Mouse (Mus musculus): Measurements from ENCODE around the gene Kat2a.

Gene Kat2a

DNA sequence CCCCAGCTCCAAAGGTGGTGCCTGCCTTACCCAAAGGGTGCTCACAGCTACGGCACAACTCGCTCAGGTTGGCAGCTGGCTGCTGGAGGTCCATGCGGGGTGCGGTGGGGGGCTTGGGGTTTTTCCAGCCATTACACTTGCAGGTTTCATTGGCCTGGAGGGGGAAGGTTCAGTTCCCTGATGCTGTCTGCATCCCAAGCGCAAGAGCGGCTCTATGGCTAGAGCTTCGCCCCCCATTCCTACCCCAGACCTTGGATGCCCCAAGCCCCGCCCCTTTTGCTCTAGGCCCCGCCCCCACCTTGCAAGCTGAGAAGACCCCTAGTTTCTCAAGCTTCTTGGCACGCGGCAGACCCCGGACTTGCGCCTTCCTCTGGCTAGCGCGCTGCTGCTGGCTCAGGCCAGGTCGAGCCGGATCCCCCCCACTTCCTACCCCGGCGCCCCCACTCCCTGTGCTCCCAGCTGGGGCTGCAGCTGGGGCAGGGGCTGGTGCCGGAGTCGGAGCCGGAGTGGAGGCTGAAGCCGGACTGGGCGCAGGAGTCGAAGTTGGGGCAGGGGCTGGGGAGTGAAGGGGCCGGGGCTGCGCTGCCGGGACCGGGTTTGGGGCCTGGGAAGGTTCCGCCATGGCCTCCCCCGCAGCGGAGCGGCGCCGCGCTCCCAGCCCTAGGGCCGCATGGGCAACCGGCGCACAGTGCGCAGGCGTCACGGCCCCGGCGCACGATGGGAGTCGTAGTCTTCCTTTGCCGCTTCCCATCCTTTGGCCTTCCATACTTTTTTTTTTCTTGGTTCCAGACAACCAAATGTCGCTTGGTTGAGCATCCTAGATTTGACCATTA lies at the start of gene Kat2a:
Gene Kat2a (minus strand): TSS at position 683 of the 833 bp plus-strand sequence.
- DNase-seq (ENCODE audit: low read depth): peak; percentile 64

DNA sequence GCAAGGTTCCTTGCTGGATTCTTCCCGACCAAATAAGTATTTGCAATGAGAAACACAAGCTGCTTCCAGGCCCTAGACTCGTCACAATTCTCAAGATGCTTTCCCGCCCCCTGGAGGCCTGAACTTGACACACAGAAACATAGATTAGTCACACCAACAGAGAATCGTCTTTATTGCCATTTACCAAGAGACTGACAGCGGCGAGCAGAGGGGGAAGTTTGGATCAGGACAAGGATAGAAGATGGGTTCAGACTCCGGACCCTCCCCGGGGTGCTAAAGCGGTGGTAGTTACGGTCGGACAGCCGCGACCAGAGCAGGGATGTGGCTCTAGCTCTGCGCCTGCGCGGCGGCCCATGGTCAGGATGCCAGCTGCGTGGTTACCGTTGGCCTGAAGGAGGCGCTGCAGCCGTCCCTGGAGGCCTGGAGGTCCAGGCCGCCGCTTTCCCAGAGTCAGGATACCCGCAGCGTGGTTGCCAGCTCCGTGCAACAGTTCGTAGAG lies 49.3 kb upstream of the Kat2a start:
- DNase-seq (ENCODE audit: low read depth): peak; percentile 75

DNA sequence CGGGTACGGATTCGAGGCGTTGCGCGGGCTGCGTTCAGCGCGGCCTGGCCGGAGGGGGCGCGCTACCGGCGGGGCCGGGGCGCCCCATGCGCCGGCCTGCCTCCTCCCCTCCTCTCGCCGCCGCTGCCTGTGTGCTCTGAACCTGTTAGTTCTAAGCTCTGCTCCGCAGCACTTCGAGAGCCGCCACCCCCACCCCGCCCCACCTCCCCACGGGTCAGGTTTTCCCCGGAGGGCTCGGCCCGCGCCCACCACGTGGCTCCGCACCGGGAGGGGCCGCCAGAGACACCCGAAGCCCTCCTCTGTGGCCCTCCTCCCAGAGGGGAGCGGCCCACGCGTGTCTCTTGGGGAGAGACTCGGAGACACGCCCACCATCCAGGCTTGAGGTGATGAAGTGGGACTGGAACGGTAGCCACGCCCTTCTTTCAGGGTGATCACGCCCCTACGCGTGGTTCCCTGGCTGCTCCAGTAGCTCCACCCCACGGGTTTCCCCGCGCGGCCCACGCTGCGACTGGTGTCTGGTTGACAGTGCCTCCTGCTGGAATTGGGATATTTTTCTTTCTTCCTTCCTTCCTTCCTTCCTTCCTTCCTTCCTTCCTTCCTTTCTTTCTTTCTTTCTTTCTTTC lies 47.5 kb upstream of the Kat2a start, which contains the start of gene Kcnh4:
Gene Kcnh4 (minus strand): TSS at position 332 of the 623 bp plus-strand sequence.
- DNase-seq (ENCODE audit: low read depth): no peak

DNA sequence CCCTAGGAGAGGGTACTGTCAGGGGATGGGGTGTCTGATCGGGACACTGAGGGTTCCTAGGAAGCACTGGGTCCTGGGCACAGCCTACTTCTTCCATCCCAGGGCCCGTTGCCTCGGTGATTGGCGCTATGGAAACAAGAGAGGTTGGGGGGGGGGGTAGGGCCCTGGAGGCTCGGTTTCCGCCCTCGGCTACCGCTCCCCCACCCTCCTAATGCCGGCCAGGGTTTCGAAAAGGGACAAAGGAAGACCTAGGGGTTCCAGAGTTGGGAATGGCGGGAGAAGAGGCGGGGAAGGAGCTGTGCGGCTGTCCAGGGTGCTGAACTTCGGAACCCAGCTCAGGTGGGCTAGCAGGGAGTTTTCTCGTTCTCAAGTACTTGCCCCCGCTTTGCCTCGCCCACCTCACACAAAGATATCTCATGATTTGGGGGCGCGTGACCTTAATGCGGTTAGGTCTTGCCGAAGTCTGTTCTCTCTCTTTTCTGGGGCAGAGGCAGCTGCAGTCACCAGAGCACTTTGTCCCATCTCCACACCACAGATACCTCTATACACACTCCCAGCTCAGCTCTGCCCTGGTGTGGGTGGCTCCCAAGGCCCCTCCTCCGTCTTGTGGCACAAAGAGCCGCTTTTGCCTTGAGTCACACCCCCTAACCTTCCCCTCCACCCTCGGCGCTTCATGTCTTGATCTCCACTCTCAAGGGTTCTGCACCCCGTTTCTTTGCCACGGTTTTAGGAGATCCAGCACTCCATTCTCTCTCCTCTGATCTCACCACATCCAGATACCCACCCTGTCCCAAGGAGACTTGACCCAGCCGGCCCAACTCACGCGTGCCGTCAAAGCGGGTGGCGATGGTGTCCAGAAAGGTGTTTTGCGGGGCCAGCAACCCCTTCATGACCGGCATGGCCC lies 46.7 kb upstream of the Kat2a start:
- no peak for DNase-seq (ENCODE audit: low read depth)

DNA sequence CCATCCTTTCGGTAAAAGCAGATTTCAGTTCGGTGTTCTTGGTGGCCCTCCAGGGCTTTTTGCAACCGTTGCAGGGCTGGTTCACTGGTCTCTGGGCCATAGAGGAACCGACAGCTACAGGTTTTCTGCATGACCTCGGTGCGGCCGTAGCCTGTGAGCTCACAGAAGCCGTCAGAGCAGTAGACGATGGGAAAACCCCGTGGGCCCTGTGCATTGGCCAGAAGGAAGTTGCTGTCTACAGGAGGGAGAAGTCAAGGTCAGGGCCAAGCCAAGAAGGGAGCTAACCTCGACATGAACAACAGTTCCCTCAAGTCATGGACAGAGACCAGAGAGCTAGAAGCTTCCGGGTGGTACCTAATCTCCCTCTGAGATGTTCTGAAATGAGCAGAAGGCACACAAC lies 45.3 kb upstream of the Kat2a start:
- DNase-seq (ENCODE audit: low read depth): no peak

DNA sequence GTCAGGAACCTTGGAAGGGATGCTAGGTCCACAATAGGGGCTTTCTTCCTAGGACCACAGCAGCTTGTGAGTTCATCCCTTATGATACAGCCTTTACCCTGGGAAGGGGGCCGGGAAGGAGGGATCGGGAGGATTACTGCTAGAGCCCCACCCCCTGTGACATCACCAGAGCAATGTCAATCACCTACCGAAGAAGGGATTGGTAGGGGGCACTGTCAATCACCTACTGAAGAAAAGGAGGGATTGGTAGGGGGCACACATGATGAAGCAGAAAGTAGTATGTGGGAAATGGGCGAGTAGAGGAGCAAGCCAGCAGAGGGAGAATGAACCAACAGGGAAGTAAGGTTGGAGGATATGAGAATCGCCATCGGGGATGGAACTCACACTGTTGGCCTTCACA lies 44.2 kb upstream of the Kat2a start:
- DNase-seq (ENCODE audit: low read depth): no peak

DNA sequence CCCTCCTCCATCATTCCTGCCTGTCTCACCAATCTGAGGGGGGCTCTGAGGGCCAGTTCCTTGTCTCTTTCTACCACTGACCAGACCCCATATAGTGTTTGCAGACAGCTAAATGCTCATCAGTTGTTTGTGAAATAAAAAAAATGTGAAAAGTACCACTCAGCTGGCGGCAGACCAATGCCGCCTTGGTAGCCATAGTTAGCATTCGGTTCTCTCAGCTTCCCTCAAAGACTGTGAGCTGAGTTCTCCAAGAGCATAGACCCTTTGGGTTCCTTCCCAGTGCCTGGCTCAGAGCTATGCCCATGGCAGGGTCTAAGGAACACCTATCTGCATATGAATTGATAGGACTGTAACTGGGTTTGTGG lies 42.4 kb upstream of the Kat2a start:
- no peak for DNase-seq (ENCODE audit: low read depth)

DNA sequence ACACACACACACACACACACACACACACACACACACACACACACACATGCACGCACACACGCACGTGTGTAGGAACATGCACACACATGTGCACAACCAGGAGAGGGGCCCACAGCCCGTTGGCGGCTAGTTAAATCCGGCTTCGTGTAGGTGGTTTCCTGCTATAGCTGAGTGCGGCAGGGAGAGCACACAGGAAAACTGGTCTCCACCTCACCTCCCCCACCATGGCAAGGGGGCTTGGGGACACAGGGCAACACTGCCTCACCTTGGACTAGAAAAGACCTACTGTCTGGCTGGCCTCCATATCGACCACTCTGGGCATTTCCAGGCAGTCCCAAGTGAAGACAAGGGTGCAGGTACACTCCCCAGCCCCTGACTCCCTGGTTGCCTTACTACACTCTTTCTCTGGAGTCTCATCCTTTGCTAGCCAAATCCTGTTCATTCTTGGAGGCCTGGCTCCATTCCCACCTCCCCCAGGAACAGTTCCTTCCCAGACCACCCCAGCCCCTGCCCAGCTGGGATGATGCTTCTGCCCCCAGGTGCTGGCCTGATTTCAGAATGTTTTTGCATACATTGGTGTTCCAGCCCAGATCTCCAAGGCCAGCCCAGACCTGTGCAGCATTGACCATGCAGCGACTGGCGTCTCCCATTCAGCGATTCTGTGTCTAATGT lies 41.9 kb upstream of the Kat2a start:
- no peak for DNase-seq (ENCODE audit: low read depth)

DNA sequence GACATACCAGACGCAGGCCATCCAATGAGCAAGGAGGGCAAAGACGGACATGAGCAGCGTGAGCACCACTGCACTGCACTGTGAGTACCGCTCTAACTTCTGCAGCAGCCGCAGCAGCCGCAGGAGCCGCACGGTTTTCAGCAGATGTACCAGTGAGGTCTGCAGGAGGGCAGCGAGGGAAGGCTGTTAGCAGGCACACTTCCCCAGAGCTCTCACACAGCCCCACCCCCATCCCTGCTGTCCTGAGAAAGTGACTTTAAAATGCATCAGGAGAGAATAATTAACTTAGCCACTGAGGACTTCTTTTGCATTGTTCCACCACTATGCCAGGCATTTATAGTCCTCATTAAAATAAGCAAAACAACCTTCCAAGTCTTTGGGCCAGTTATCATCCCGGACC lies 40.0 kb upstream of the Kat2a start:
- DNase-seq (ENCODE audit: low read depth): no peak

DNA sequence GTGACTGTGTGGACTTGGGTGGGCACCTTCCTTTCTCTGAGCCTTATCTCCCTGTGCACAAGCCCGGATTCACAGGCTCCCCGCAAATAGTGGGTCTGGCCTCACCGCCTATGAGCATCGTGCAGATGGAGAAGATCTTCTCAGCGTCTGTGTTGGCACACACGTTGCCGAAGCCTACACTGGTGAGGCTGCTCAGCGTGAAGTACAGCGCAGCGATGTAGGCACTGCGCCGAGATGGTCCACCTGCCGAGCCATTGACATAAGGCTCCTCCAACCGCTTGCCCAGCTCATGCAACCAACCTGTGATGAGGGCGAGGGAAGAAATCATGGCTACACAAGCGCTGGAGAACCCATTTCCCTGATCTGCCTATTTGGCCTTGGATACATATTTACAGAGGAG lies 37.9 kb upstream of the Kat2a start:
- DNase-seq (ENCODE audit: low read depth): no peak

DNA sequence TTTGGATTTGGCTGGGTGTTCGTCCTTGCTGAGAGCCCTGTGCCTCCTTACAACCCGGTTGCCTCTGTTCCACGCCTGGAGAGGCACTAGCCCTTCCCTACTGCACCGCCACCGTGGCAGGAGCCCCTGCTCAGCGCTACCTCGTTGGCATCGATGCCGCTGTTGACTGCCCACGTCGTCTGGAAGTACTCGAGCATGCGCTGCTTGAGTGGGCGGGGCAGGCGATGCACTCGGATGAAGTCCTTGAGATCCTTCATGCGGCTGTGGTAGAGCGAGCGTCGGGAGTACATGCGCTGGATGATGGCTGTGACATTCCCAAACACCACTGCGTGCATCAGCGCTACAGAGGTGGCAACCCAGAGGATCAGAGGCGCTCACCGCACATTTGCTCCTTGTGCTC lies 37.2 kb upstream of the Kat2a start:
- no peak for DNase-seq (ENCODE audit: low read depth)

DNA sequence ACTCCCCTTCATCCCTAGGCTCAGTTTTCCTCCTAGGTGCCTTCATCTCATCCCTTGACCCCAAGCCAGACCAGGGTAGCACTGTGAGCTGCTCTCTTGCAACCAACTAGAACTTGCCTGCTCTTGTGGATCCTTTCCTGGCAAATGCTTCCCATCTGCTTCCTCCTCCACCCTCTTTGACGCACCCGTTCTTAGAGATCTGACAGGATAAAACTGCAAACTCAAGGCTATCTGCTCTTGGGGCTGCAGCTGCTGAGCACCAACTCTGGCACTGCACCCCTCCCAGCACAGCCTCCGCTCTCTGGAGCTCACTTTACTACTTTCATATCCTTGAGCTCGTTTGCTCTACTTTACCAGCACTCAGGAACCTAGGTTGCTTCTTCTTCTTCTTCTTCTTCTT lies 36.4 kb upstream of the Kat2a start:
- DNase-seq (ENCODE audit: low read depth): no peak

DNA sequence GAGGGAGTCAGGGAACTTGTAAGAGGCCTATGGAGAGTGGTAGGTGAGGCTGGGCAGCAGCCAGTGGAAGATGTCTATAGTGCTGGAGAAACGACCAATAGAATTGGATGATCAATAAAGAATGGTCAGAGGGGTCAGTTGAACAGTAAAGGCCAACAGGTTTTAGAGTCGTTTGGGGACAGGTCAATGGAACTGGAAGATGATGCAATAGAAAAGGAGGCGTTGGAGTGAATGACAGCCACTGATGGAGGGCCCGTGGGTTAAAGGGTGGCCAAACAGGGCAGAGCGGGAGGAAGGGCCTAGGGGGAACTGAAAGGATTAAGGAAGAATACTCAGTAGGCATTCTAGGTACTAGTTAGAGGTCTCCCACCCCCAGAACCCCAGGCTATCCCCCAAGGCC lies 34.8 kb upstream of the Kat2a start:
- no peak for DNase-seq (ENCODE audit: low read depth)

DNA sequence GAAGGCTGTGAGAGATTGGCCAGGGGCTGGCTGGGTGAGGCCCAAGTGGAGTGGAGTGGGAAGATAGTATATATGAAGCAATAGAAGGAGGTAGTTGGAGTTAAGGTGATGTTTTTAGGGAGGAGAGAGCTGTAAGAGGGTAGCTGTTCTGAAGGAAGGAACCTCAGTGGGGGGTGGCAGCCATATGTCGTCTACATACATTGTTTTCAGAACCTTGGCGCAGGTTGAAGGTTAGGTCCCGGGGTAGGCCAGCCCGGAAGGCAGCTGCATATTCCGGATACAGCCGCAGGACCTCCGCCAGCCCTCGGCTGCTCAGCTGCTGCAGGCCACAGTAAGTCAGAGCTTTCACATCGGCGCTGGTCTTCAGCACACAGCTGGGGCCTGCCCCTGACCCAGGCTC lies 34.3 kb upstream of the Kat2a start:
- no peak for DNase-seq (ENCODE audit: low read depth)

DNA sequence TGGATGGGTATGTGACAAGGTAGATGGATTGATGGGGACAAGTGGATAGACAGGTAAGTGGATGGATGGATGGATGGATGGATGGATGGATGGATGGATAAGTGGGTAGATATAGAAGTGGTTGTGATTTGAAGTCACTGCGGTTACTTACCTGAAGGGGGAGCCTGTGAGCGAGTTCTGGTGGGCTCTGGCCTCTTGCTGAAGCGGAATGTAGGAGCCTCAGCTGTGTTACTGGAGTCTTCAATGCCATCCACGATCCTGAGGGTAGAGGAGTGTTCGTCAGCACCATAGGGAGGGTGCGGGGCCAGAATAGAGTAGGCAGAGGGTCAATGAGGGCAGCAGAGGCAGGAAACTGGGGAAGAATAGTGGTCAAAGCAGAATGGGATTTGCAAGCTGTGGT lies 32.8 kb upstream of the Kat2a start:
- no peak for DNase-seq (ENCODE audit: low read depth)

DNA sequence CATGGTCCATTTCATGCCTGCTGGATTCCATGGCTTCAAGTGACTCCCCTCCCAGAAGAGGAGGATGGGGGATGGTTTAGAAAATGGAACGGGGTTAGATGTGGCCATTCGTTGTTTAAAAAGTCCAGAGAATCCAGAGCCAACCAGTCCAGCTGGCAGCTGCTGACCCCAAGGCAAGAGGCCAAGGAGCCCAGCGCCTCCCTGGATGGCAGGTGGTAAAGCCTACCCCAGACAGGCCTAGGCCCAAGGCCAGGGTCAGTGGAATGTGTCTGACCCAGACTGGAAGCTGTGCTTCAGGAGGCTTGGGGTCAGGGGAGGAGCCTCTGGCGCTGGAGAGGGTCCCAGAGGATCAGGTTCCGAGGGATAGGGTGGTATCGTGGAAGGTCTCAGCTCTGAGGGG lies 29.1 kb upstream of the Kat2a start:
- DNase-seq (ENCODE audit: low read depth): no peak

DNA sequence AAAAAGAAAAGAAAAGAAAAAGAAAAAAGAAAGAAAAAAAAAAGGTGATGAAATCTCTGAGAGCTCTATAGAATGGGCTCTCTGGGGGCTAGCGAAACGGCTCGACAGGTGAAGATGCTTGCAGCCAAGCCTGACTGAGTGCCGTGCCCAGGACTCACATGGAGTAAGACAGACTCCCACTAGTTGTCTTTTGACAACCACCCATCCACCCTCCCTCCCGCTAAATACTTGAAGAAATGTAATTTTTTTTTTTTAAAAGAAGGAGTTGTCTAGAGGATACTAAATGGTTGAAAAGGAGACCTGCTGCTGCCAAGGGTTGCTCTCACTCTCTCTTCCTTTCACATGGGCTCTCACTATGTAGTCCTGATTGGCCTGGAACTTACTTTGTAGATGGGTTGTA lies 26.5 kb upstream of the Kat2a start:
- DNase-seq (ENCODE audit: low read depth): no peak

DNA sequence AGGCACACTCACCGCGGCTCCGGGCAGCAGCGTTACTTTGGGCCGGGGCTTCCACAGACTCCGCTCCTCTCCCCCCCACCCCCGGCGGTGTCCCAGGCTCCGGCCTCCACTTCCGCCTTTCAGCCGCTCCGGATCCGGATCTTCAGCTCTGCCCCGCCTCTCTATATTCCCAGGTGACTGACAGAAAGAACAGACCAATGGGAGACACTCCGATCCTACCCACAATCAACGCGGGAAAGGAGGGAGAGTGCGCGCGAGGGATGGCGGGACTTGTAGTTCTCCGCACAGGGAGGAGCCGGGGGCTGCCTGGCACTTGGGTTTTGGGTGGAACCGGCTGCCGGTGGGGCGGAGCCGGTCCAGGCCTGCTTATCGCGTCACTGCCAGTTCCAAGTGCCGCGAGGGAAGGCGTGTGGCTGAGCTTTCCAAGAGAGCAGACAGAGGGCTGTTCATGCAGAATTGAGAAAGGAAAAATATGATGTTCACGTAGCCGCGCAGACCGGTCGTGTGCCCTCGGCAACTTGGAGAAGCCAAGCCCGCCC lies 25.9 kb upstream of the Kat2a start, which contains the start of gene Rab5c:
Gene Rab5c (minus strand): TSS at position 150 of the 539 bp plus-strand sequence.
- peak; percentile 99 for DNase-seq (ENCODE audit: low read depth)

DNA sequence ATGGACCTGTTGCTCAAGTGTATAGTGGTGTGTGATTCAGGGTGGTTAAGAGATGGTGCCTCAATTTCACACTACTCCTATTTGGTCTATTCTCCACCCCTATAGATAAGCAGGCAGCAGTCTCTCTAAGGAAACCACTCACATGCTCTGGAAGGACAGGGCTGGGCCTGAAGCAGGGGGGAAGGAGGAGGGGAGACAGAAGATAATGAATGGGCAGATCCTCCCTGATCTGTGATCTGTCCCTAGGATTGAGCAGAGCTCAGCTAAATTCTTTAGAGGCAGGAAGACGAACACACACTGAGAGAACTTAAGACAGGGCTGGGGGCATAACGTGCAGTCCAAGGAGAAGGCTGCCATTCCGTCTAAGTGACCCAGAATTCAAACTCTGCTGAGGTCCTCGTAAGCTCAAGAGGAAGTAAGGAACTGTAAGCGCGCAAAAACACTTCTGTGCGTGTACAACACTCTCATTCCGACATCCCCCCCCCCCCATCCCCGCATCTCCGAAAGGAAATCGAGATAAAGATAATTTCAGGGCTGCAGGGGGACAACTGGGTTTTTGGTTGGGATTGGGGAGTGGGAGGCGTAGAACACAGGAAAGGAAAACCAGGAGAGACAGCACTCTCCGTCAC lies 25.0 kb upstream of the Kat2a start:
- DNase-seq (ENCODE audit: low read depth): peak; percentile 82

DNA sequence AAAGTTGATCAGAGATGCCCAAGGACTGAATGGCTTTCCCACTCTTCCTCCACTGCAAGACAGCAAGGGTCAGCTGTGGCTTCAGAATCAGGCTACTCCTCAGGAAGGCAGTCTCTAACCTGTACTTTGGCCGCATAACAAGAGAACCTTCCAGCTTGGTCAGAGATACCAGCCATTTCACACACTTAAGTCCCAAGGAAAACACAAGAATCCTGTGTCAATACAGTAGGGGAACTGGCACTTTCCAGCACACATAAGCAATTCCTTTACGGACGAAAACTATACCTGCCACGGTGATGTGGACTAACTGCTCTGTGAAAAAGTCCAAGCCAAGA lies 24.4 kb upstream of the Kat2a start:
- DNase-seq (ENCODE audit: low read depth): no peak

Data from c-Kit-positive CD71-positive TER-119-negative erythroid progenitor cells, embryonic 14.5 days (primary cell).